Mouse (Mus musculus) embryo, embryonic 10 days (tissue): ENCODE measurements around the gene Tas2r122.
"Not testable (repeated sequence)": the region's sequence is repeated elsewhere in the genome, so short reads cannot be mapped to it uniquely, and the experiment has no call there.

Source experiments
- DNase-seq: peaks from one replicate; pipeline ENCODE4 v3.0.0-alpha.2; 2015; ENCODE audit warnings: low spot score

Tas2r122 gene

GRCm38 (mm10) chr6:132711828-132712227 is at the start of gene Tas2r122:
Gene Tas2r122 (minus strand): TSS chr6:132711928.
- DNase-seq, result no peak

DNA sequence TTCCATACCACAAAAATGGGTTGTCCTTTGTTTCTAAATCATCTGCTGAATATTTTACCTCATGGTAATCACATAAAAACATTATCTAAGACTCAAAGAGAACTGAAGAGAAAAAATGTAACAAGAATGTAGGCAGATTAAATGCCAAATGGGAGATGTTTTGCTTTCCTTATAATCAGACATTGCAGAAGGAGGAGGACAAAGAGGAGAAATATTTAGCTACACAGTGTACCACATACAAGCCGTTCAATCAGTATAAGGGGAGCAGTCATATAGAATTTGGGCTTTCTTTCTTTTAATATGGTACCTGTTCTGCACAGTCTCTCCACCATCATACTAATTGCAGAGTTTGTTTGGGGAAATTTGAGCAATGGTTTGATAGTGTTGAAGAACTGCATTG is 42.7 kb upstream of the Tas2r122 start, which contains the start of gene Tas2r124:
Gene Tas2r124, plus strand, starts transcription at position 301 of the 400 bp plus-strand sequence.
- DNase-seq, result no peak

- DNase-seq, result no peak
Observed at GRCm38 (mm10) chr6:132750206-132750605, 38.5 kb upstream of the Tas2r122 start.

DNA sequence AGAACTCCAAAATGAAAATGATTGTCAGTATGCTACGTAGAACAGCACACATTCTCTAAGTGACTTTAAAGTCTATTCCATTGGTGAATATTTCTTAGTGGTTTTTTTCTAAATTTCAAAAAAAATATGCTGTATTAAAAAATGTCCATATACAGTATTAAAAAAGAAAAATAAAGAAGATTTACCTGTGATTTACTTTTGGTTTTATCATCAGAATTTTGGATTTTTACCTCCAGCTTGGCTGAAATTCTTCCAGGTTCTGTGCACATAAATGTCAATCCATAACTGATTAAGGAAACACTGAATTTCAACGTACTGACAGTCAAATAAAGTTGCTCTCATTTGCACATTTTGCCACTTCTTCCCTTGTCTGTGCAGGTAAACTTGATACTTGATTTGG is 26.2 kb upstream of the Tas2r122 start, which contains the start of gene Tas2r115:
Gene Tas2r115, minus strand, starts transcription at position 101 of the 400 bp plus-strand sequence.
- DNase-seq, result no peak

- DNase-seq, result no peak
Observed at GRCm38 (mm10) chr6:132700907-132701306, 10.8 kb downstream of the Tas2r122 start, which contains the start of gene Tas2r121. Gene Tas2r121 (minus strand): TSS chr6:132701007.

- DNase-seq, result not testable (repeated sequence)
Observed at GRCm38 (mm10) chr6:132691596-132691995, 20.1 kb downstream of the Tas2r122 start.
